Mouse (Mus musculus) R1 (cell line): ENCODE results near the gene Ifnk.

Experiments
- DNase-seq: peaks from one replicate; pipeline ENCODE4 v3.0.0-alpha.2; 2018; ENCODE audit warnings: low read depth, low spot score

The Ifnk gene

DNA sequence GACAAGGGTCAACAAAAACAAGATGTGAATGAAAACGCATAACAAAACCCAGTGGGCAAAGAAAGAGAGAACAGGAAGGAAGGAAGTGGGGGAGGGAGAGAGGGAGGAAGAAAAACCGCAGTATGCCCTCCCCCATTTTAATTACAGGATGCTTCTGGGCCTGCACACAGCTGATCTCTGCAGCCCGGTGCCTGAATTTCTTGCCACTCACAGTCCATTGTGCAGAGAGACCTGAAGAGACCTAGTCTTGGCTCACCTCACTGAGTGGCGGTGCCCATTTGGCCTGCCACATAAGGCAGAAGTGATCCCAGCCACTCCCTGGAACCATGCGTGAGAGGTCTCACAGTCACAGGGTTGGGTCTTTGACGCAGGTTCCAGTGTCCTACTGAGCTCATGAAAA lies 13.8 kb upstream of the Ifnk start:
- DNase-seq: peak; percentile 88

DNA sequence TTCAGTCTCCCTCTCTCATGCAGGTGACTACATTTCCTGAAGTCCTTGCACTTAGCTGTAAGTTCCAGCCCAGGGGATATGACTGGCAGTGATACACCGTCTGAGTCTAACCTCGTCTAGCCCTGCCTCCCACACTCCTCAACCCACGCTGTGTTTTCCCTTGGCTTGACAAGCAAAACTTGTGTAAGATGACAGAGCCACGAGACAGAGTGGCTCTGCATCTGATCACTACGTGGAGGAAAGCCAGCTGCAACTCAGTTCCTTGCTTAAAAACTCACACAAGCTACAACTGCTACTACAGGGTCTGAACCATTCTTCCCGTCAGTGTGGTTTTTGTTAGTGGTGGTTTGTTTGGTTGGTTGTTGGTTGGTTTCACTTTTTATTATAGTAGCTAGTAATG lies 11.5 kb upstream of the Ifnk start:
- no peak for DNase-seq

DNA sequence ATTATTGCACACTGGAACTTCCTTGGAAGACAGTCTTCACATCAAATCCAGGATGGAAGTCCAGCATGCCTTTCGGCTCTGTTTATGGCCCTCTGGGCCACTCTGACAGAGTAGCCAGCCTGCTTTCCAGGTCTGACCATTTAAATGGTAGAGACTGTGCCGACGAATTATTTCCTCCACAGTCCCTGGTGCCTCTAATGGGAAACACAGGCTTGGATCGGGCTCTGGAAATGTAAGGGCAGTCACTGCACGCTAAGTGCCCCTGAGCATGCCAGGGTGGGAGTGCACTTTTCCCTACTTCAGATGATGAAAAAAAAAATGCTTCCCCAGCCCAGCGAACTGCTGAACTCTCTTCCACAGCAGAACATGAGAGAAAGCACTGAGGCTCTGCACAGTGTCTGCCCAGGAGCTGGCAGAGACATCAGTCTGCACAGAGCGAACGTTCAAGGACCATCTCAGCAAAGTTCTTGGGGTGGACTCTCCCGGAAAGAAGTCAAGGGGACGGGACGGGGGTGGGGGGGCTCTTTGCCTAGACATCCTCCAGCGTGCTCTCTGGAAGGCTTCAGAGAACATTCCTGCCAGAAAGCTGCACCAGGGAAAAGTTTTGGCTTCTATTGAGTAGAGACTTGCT lies 8.3 kb upstream of the Ifnk start:
- no peak for DNase-seq

DNA sequence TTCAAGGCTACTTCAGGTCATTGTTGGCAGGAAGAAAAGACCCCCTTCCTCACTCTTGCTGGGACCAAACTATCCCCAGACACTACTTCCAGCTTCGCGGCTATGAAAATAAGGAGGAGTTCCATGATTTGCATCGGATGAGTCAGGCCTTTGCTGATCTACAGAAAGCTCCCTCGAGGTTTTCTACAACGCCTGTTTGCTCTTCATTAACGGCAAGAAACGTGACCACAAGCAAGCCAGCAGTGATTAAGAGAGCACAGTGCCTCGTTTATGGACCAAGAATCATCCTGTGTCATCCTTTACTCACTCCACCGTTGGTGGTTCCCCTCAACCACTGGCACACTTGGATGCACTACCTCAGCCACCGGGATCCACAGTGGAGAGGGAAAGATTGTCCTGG lies 6.1 kb upstream of the Ifnk start:
- no peak for DNase-seq

DNA sequence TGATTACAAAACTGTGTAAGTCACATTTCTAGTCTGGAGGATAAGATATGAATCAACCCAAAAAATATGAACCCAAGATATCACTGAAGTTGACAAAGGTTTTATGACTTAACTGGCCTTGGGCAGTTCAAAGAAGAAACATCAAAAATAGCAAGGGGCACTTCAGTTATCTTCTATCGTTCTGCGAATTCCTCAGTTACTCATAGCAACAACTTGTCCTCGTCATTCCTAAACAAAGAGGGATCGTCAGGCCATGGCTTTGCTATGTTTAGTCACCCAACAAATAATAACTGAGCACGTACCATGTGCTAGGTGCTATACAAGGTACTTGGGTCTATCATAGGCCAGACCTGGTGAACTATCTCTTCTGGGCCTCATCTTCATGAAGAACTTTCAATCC lies 5.3 kb upstream of the Ifnk start:
- DNase-seq: no peak

DNA sequence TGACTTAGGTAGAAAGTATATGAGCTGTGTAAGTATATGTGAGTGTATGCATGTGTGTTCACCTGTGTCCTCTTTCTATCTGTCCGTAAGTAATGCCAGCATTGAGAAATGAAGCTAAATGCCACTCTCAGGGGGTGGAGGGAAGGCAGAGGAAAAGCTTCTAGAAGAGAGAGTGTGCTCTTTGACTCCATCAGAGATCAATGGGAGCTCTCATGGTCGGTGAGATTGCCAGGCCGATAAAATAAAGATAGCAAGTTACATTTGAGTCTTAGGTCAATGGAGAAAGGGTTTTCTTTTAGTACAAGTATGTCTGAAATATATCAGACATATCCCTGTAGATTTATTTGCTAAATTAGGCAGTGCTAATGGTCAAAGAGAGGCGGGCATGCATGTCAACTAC lies 3.5 kb upstream of the Ifnk start:
- DNase-seq: no peak

DNA sequence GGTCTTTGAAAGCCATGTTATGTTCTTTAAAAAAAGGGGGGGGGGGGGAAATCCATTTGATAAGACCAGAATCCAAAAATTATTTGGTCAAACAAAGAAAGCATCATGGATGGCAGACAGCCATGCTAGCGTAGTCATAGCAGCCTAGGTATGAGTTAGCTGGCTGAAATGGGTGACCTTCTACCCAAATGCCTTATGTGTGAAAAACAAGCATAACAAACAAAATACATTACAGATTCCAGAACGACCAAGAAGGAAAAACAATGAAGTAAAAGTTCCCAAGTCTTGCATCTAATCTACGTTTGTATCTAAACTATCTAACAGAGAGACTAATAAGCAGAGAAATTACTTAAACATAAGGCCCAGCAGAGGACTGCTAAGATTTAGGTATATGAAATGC lies 1.1 kb upstream of the Ifnk start:
- DNase-seq: no peak

DNA sequence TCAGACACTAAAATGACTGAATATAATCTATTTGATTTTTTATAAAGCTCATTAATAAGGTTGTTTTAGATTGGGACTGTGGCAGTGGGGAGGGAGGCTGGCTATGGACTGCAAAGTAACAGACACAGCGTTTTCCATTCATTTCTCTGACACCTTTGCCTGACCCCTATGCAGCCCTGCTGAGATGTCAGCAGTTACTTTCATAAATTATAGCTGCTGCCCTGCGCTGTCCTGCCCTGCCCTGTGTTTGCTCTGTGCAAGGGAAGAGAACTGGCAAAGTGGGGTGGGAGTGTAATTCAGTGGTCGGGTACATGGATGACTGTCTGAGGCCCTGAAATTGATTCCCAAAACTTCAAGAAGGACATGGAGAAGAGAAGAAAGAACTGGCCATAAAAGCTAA lies 2.2 kb downstream of the Ifnk start:
- DNase-seq: no peak

DNA sequence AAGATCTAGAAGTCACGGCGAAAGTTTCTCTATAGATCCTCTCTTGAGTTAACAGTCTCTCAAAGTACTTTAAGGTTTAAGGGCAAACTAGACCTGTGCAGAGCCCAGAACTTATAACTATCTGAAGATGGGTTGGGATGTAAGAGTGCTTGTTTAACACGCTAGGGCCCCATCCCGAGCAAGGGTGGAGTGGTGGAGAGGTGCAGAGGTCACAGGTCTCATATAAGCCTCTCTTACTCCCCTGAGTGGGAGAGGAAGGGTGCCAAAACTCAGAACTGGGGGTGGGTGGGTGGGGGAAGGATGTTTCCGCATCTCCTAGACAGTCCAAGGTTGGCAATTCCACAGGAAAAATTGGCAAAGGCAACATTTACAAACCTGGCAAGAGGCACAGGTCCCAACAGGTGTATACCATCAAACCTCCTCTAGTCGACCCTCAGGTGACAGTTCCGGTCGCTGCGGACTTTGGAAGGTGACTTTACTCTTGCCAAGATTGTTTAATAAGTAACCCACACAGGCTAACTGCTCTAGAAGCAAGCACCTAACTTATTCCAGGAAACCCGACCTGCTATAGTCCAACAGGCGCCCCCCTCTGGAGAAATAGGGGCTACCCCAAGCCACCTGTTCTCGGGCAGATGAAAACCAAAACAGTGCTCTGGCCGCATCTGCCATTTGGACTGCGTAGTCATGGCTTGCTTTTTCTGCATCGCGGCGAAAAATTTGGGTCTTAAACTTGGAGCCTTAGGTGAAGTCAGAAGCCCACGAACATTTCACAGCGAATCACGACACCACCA lies 3.5 kb downstream of the Ifnk start:
- peak; percentile 88 for DNase-seq

DNA sequence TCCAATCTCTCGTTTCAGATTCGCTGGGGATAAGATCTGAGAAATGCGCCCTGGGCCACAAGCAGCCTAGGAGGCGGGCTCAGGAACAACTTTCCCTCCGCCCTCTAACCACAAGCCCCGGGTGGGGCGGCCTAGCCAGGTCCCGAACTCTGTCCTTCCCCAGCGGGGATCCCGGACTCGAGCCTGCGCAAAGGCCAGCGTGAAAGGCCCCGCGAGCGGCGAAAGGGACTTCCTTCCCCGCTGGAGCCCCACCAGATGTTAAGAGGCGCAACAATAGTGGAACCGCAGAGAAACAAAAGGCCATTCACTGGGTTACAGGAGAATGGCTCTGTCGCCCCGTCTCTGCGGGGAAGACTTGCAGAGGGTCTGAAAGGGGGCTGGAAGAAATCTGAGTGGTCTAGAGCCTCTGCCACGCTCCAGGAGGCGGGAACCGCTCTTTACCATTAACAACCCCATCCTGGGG lies 4.3 kb downstream of the Ifnk start:
- peak; percentile 89 for DNase-seq

DNA sequence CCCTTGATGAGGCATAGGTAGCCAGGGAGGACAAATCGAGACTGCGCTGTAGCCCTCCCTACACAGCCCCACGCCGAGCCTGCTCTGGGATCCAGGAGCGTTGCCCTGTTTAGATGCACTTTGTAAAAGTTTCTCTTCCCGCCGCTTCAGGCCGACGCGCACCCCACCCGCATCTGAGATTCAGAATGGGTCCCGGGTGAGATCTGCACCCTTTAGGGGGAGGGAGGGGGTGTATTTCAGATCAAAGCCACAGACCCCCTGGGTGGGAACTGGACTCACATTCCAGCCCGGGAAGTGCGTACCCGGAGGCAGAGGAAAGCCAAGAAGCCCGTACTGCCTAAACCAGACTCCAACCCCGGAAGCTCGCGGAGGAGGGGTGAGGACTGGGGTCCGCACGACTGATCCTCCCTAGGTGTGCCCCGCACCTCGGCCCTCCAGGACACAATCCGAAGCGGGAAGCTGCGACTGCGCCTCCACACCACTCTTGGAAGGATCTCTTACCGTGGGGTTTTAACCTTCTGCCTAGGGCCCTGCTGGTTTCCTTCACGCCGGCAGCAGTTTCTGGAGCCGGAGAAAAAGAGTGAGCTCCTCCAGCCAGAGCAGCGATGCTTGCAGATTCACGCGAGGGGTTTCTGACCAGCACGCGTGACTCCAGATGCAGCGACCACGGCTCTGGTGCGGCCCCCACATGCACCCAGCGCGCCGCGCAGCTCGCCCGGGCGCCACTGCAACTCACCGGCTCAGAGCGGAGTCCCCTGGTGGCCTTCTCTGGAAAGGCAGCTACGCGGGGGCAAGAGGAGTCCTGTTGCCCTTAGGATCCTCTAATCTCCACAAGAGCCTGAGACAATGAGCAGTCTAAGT lies 5.1 kb downstream of the Ifnk start, which contains the start of gene Mob3b:
Gene Mob3b (minus strand): TSS at position 734 of the 861 bp plus-strand sequence.
- peak; percentile 92 for DNase-seq

DNA sequence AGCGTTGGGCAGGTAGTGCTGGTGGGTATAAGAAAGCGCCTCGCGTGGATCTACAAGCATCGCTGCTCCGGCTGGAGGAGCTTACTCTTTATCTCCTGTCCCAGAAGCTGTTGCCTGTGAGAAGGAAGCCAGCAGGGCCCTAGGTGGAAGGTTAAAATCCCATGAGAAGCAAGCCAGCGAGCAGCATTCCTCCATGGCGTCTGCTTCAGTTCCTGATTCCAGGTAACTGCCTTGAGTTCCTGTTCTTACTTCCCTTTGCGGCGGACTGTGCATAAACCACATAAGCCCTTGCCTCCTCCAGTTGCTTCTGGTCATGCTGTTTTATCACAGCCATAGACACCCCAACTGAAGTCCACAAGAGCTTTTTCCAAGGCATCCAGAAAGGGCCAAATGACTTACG lies 6.0 kb downstream of the Ifnk start:
- no peak for DNase-seq

DNA sequence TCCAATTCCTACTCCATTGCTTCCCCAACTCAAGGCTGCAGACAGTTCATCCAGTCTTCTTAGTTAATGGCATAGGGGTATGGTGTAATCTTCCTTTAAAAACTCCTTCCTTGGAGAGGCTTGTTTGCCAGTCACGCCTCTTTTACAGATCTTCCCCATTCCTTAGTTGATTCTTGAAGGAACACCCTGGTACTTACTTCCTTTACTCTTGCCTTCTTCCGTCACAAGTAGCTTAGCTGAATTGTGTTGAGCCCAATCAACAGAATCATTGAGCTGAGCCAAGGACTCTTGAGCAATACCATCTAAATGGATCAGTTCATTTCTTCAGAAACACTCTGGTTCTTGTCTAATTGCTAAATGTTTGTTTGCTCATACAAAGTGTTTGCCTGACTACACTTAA lies 13.4 kb downstream of the Ifnk start:
- DNase-seq: no peak

DNA sequence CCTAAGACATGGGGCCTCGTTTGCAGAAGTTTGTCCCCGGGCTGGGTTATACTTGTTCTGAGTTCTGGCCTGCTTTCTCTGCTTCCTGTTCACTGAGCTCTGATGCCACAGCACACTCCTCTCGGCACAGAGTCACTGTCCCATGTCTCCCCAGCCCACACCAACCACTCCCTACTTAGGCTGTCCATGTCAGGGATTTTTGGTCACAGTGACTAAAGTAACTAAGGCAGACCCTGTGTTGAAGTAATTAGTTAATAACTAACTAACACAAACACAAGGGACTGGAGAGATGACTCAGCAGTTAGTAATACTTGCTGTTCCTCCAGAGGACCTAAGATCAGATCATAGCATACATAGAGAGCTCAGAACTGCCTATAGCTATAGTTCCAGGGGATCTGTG lies 14.1 kb downstream of the Ifnk start:
- no peak for DNase-seq

DNA sequence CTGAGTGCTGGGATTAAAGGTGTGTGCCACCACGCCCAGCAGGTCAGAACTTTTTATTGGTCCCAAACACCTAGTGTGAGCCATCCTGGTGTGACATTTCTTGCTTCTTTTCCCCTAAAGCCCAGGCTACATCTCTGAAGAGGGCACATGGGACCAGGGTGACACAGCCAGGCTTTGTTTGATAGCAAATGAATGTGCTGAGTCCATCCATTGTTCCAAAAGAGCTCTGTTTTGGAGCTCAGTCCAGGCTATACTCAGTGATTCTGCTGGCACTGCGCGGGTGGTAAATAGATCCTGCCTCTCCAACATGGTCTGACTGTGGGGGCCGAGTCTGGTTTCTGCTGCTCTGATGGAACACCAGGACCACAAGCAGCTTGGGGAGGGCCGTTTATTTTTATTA lies 16.0 kb downstream of the Ifnk start:
- DNase-seq: no peak

DNA sequence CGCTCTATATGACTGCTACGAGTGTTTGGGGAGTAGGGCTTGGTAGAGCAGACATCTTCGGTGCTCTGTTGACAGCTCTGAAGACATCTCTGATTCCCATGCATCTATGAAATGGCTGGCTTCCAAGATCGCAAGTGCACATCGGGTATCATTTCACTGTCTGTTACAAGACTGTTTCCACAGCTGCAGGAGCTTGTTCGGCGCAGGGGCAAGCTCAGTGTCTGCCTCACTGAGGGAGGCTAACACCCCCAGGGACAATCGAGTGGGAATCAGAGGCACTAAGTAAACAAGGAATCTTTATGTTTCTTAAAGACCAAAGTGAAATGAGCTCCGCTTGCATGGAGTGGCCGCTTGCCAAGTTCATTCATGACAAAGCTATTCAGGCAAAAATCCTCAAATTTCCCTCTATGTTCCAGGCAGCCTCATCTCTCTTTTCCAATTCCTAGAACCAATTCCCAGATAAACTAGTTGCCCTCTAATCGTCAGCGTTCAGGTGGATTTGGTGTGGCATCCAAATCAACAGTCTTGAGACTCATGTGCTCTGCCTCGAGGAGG lies 17.8 kb downstream of the Ifnk start:
- no peak for DNase-seq

DNA sequence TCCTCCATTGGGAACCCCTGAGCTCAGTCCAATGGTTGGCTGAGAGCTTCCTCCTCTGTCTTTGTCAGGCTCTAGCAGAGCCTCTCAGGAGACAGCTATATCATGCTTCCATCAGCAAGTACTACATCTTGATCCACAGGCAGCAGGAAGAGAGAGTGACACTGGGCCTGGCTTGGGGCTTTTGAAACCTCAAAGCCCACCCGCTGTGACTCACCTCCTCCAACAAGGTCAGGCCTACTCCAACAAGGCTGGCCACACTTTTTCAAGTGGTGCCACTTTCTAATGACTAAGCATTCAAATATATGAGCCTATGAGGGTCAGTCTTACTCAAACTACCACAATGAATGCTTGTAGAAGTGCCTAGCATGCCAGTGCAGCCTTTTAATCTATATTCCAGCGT lies 20.6 kb downstream of the Ifnk start:
- DNase-seq: peak; percentile 51

DNA sequence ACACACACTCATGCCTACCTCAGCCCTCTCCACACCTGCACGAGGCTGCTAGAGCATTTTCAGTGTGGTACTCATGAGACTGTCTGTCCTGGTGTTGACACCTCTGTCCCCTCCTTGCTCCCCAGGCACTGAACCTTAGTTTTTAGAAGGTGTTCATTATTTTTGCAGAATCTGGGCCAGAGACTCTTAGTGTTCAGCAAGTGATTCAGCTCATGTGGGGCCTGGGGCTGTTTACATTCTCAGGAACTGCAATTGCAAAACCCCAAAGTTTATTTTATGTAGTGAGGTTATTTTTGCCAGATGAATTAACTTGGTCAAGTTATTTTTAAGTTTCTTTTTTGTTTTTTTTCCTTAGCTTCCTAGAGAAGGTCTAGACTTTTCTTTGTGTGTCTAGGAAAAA lies 21.7 kb downstream of the Ifnk start:
- DNase-seq: no peak

DNA sequence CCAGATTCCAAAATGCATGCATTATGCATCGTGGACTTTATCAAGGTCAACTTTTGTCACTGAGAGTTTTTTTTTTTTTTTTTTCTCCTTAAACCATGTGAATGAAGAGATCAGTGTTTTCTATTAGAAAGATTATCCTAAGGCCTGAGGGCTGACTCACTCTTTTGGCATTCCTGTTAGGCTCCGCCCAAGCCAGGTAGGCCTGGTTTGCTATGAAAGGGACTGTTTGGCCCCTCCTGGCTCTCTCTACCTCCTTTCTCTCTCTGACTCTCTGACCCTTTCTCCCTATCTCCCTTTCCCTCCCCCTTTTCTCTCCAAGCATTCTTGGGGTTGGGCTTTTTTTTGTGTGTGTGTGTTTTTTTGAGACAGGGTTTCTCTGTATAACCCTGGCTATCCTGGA lies 23.7 kb downstream of the Ifnk start:
- DNase-seq: peak; percentile 57

DNA sequence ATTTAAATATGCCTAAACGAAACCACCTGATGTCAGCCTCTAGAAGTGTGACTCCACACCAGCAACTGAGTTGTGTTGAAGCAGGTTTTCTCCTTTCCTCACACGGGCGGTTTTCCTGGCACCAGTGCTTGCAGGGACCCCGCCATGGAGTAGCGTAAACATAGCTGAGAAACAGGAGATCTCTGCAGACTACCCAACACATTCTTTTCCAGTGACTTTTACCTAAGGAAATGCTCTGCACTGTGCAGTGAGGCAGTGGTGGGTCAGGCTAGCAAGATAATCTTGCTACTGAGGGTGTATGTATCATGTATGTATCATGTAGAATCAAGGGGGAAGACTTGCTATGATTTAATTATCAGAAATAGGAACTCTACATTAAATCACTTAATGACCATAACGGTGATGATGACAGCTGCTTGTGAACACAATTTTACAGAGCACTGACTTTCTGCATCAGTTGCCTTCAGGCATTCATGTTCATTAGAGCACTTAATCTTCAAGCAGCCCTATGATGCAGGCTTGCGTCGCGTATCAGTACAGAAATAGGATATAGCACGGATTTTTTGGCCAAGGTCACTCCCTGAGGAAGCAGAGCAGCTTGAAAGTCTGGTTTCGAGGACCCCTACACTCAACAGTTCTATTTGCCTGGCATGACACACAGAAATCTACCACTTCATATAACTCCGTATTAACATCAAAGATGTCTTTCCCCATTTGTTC lies 26.2 kb downstream of the Ifnk start:
- no peak for DNase-seq

DNA sequence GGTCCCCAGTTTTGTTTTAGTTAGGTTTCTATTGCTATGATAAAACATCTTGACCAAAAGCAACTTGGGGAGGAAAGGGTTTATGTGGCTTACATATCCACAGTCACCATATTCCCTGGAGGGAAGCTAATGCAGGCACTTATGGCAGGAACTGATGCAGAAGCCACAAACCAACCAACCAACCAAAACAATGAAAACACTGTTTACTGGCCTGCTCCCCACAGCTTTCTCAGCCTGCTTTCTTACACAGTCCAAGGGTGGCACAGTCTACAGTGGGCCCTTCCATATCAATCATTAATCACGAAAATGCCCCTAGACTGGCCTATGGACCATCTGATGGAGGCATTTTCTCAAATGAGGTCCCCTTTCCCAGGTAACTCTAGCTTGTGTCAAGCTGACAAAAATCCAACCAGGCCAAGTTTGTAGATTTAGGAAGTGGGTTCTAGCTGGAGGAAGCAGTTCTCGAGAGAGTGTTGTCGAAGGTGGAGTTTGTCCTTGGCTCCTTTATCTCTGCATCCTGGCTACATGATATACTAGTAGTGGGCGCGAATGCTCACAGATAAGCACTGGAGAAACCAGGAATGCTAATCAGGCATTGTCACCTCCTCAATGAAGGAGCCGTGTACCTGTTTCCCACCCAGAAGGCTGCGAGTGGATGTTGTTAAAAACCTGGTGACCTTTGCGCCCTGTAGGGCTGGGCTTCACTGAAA lies 35.9 kb downstream of the Ifnk start:
- no peak for DNase-seq
